Mouse (Mus musculus): Measurements from ENCODE around the gene Tmem211.

- TF ChIP-seq CTCF (IDR thresholded peaks at IDR 0.05; ENCODE audit: low read depth, low read length) (no peak), EP300 (IDR thresholded peaks at IDR 0.05; ENCODE audit: insufficient read depth, low read depth, low read length) (no peak)
Observed at GRCm38 (mm10) chr5:113220383-113221146, 6.1 kb upstream of the Tmem211 start.

Measured in ES-Bruce4 (cell line).